Mouse (Mus musculus) induced T-regulatory cell, adult 2 months (primary cell): ENCODE measurements around the gene AI661453.

Experiments used
- DNase-seq: peaks from one replicate; pipeline ENCODE4 v3.0.0-alpha.2; 2012; ENCODE audit warnings: low read depth

The AI661453 gene

GRCm38 (mm10) chr17:47441296-47442051, 5.1 kb downstream of the AI661453 start:
- no peak for DNase-seq

GRCm38 (mm10) chr17:47442271-47442670, 5.9 kb downstream of the AI661453 start:
- no peak for DNase-seq

GRCm38 (mm10) chr17:47444113-47444512, 7.7 kb downstream of the AI661453 start:
- DNase-seq, result no peak

DNA sequence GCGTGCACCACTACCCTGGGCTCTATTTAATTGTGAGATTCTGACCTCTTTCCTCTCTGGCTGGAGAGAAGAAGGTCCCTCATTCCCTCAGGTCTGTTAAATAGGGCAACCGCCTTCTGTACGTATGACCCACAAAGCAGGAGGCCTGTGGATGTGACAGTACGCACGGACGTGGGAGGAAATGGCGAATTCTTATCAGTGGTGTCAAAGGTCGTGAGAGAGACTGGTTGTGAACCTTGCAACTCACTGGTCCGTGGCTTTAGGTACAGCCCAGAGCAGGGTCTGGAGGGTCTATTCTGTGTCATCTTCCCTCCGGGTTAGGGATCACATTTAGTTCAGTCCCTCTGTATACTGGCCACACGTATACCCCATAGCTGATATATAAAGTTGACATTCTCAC, 9.1 kb downstream of the AI661453 start:
- DNase-seq, result no peak

DNA sequence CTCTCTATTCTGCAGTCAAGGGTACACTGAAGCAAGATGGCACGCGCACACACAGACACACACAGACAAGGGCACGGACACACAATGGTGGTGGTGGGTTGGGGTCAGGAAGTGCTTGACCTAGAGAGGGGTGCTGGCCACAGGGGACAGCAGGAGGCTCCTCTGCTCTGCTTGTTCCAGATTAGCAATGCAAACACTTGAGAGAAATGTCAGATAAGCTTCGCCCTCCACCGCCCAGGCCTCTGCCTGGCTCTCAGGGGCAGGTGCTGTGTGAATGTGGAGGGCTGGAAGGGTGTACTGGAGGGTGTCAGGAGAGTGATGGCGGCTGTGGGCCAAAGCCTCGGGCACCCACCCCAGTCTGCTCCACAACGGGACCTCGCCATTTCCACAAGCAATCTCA, 9.6 kb downstream of the AI661453 start:
- DNase-seq, result no peak

GRCm38 (mm10) chr17:47446561-47446960, 10.1 kb downstream of the AI661453 start:
- no peak for DNase-seq

DNA sequence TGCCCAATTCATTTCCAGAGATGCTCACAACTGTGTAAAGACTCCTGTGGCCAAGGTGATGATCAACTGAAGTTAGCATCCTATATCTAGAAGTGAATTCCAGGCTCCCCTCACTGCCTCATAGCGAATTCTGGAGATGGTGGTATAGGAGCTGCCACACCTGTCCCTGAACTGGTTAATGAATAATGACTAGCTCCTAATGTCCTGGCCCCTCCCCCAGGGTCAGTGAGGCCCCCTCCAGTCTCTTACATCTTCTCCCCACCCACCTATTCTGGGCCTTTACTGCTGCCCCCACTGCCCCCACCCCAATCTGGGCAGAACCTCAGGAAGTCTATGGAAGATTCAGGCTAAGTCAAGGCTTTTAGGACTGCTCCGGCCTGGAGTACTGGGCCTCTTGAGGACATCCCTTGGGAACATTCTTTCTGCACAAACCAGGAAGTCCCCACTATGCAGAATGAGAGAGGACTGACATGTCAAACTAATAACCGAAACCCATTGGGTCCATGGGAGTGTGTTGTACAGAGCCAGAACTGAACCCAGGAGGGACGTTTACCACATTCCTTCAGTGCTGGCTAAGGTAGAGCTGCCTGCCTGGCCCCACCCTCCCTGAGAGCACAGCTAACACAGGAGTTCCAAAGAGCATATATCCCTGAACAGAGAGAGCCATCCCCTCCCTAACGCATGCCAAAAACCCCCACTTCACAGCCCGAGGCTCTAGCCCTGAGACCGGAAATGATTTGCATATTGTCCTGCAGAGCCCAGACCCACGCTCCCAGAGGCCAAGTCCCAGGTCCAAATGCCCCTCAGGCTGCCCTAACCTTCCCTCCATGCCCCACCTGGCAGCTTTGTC, 12.3 kb downstream of the AI661453 start:
- no peak for DNase-seq

- DNase-seq, result no peak
These were observed 13.0 kb downstream of the AI661453 start for GRCm38 (mm10) chr17:47449432-47449831.

GRCm38 (mm10) chr17:47450239-47450638, 13.8 kb downstream of the AI661453 start:
- DNase-seq, result no peak

GRCm38 (mm10) chr17:47450880-47451565, 14.6 kb downstream of the AI661453 start:
- no peak for DNase-seq

DNA sequence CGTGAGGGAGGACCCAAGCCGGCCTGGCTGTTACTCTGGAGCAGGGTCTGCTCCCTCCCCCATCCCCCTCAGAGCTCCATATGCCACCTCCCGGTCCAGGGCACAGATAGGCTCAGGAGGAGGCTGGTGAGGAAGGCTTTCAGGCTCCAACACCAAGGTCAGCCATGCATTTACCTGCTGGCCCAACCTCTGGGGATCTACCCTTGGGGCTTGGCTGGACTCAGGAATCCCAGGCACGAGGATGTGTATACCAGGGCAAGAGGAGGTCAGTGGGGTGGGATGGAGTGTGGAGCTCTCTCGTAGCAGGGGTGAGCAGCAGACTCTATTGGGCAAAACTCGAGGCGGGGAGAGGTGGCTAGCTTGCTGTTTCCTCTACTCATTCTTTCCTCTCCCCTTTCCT, 16.5 kb downstream of the AI661453 start:
- DNase-seq, result no peak

DNA sequence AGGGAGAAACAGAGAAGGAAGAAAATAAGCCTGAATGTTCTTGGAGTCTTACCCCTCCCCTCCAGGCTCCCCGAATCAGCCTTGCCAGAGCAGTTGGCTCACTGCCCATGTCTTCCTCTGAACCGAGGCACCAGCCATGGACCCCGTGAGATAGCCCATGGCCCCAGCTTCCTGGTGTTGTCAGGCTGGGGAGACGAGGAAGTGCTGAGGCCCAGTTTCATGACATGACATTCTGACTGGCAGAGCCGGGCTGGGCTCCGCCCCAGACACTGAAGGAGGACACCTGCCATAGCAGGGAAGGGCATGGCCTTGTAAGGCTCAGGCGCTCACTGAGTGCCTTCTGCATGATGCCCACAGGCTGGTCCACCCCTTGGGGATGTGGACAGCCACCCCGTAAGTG, 18.3 kb downstream of the AI661453 start:
- no peak for DNase-seq

DNA sequence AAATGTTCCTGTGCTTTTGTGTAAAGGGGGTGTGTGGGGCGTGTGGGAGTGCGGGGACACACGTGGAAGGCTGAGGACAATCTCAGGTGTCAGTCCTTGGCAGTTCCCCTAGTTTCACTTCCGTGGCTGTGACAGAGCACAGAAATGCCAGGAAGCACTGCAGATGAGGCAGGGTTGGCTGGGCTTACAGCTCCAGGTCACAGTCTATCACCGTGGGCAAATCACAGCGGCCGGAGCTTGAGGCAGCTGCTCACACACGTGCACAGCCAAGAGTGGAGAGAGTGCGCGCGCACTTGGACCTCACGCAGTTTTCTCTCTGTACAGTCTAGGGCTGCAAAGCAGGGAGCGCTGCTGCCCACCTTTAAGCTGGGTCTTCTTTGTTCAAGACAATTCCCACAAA, 21.9 kb downstream of the AI661453 start:
- no peak for DNase-seq

- no peak for DNase-seq
These were observed 22.5 kb downstream of the AI661453 start for GRCm38 (mm10) chr17:47458936-47459335.

DNA sequence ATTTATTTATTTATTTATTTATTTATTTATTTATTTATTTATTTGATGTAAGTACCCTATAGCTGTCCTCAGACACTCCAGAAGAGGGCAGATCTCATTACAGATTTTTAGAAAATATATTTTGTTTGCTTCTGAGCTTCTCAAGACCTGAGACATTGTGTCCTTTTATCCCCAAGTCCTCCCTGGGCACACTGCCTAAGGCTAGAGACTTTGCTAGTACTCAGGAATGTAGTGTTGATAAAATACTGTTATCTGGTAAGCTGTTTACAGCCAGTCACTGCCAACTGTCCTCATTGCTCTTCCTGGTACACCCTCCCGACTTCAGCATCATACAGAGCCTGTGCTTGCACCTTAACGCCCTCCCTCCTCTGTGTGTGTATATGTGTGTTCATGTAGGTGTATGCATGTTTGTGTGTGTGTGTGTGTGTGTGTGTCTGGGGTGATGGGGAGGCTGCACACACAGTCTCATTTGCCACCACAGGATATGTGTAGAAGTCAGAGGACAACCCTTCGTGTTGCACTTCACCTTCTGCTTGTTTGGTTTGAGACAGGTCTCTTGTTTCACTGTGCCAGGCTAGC, 23.0 kb downstream of the AI661453 start:
- no peak for DNase-seq

GRCm38 (mm10) chr17:47461688-47462087, 25.3 kb downstream of the AI661453 start:
- DNase-seq, result no peak

DNA sequence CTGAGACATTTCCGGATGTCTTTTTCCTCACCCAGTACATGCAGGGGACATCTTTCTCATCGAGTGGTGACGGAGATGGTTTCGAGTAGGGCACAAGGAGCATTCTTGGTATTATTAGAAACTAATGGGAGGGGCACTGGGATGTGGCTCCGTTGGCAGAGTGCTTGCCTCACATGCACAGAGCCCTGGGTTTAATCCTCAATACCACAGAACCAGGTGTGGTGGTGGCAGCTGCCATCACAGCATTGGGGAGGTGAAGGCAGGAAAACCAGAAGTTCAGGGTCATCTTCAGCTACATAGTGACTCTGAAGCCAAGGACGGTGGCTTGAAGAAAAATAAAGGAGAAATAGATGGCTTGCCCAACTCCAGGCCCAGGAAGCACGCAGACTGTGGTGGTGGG, 25.8 kb downstream of the AI661453 start:
- DNase-seq, result no peak

- DNase-seq, result no peak
These were observed 26.4 kb downstream of the AI661453 start for GRCm38 (mm10) chr17:47462728-47463388.

DNA sequence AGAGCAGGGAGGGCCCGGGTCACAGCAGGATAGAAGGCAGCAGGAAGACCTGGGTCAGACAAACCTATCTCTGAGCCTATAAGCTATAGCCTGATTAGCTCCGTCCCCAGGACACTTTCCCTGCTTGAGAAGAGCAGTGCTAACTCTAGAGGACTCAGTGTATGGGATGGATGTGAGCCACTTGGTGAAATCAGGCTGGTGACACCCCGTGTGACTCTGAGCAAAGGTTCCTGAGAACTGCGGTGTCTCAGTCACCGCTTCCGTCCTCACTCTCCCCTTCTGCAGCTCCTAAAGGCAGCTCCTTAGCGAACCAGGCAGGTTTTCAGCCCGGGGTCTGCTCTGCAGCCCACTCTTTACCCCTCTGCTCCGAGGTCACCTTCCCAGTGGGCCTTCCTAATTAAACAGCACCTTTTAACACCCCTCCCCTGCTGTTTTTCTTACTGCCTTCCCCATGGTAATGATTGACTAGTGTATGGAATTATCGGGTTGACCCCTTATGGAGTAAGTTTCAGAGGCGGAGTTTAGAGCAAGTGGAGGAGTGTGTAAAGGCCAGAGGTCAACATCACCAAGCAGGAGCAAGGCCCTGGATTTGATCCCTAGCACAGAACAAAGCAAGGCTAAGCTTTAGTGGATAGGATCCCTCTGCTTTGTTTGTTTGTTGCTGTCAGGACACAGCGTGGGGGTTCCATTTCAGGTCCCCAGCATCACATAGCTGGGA, 28.0 kb downstream of the AI661453 start:
- DNase-seq, result no peak

- DNase-seq, result no peak
These were observed 28.6 kb downstream of the AI661453 start for GRCm38 (mm10) chr17:47465016-47465415.

- DNase-seq, result no peak
These were observed 29.9 kb downstream of the AI661453 start for GRCm38 (mm10) chr17:47466284-47466683.
